ENCODE assay signal across 7 mouse cellular contexts in genomic region chr9:40333649-40334396, GRCm38 (mm10).
DNase-seq lines count a peak whose midpoint lies in the region; ATAC-seq and TF ChIP-seq lines count a peak whose summit lies in the region.

No protein-coding gene starts in this region.

- H3K27me3 ChIP-seq in neural tube, embryonic 15.5 days (replicated peaks): no peaks in the 10 kb centered on the region
- H3K27me3 ChIP-seq in limb, embryonic 10.5 days (ENCODE audit: low read depth, poor library complexity, severe bottlenecking): no peaks in the 10 kb centered on the region

- 72% methylated on average over 9 of the region's 9 CpGs for WGBS in neural tube, embryonic 15.5 days
- WGBS in limb, embryonic 10.5 days: 57% methylated on average over 9 of the region's 9 CpGs

- peaks cover 25% of the 10 kb centered on the region for H3K36me3 ChIP-seq in neural tube, embryonic 15.5 days
- H3K36me3 ChIP-seq in limb, embryonic 10.5 days: no peaks in the 10 kb centered on the region

- H3K27ac ChIP-seq in neural tube, embryonic 15.5 days (replicated peaks): no peak overlapping the region
- no peak overlapping the region for H3K27ac ChIP-seq in cortical plate, adult 2 months (ENCODE audit: insufficient read depth, low read length)
- H3K27ac ChIP-seq in limb, embryonic 10.5 days: no peak overlapping the region

- no peak overlapping the region for H3K4me3 ChIP-seq in neural tube, embryonic 15.5 days (replicated peaks)
- no peak overlapping the region for H3K4me3 ChIP-seq in cortical plate, adult 2 months (ENCODE audit: insufficient read depth, low read length)
- no peak overlapping the region for H3K4me3 ChIP-seq in limb, embryonic 10.5 days

- peak; percentile 77 for DNase-seq in neural tube, embryonic 10.5 days (ENCODE audit: extremely low spot score, low spot score)
- peak; percentile 93 for DNase-seq in ZHBTc4 (ENCODE audit: low read depth, low spot score)
- DNase-seq in heart, postnatal 36 days: peak; percentile 70 to 81
- peak; percentile 87 for DNase-seq in limb, embryonic 10.5 days (ENCODE audit: low spot score)
- DNase-seq in right cerebral cortex, postnatal 10 days (ENCODE audit: low spot score in 2 of 2): peak; percentile 87 to 92

- peak; percentile 92 for TF ChIP-seq CTCF in cortical plate, adult 2 months (IDR thresholded peaks at IDR 0.05; ENCODE audit: extremely low read depth, insufficient read depth, low read length)

- no peak for TF ChIP-seq POLR2A in cortical plate, adult 2 months (IDR thresholded peaks at IDR 0.05; ENCODE audit: extremely low read depth, insufficient read depth, low read length)

- peaks cover 15% of the 10 kb centered on the region for H3K4me1 ChIP-seq in neural tube, embryonic 15.5 days
- H3K4me1 ChIP-seq in cortical plate, adult 2 months (ENCODE audit: control insufficient read depth, insufficient read depth, low read length): peaks cover 25% of the 10 kb centered on the region
- H3K4me1 ChIP-seq in limb, embryonic 10.5 days: peaks cover 3% of the 10 kb centered on the region; the same call in 1 of the 2 replicates

- H3K4me2 ChIP-seq in neural tube, embryonic 15.5 days: no peak overlapping the region

- intact Hi-C loops in heart, postnatal 36 days (cut with DNase I): loop anchor here (5.0 kb wide), 3 partner anchors 47 to 143 kb away; no protein-coding TSS in a partner anchor

- ATAC-seq in neural tube, embryonic 15.5 days (ENCODE audit: low FRiP score): no peak

- no peaks in the 10 kb centered on the region for H3K9me3 ChIP-seq in neural tube, embryonic 15.5 days (replicated peaks)
- H3K9me3 ChIP-seq in limb, embryonic 10.5 days (replicated peaks): no peaks in the 10 kb centered on the region

- no peak overlapping the region for H3K9ac ChIP-seq in neural tube, embryonic 15.5 days (replicated peaks)
